Mouse (Mus musculus) right cerebral cortex, postnatal 14 days (tissue): Measurements from ENCODE around the gene Gpr19.
A peak's percentile ranks its signal among the peaks of the same experiment; 100 is the strongest.

Source experiments
- DNase-seq: peaks from one replicate; pipeline ENCODE4 v3.0.0; 2022

Gpr19 gene

DNA sequence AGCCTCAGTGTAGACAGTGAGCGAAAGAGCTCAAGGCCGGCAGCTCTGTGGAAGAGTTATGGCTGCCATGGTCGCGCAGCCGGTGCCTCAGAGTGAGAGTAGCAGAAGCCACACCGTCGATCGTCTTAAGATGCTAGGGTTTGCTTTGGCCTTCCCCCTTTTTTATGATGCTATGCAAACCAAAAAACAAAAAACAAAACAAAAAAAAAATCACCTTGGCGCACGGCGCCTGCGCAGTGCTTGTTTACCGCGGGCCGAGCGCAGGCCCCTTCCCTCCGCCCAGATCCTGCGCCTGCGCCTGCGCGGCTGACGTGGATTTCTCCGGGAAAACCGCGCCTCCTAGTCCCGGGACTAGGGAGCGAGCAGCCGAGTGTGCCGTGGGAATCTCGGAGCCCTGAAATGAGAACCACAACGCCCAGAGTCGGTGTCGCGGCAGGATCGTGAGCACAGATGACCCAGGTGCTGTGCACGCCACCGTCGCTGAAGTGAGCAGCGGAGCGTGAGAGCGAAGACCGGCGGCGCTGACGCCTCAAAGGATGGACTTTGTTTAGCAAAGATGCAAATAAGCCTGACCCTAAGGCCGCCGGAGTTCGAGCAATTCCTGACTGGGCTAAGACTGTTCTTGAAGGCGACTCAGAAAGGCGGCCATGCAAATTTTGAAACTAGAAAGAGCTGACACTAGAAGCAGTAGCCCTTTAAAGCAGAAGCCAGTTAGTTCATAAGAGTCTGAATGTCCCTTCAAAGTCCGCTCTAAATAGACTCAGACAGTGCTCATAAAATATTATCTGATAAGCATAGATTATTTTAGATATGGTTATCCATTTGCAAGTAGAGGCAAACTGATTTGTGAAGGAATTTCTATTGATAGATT lies at the start of gene Gpr19:
Gene Gpr19, minus strand, starts transcription at position 484 of the 871 bp plus-strand sequence.
- peak; percentile 88 for DNase-seq

DNA sequence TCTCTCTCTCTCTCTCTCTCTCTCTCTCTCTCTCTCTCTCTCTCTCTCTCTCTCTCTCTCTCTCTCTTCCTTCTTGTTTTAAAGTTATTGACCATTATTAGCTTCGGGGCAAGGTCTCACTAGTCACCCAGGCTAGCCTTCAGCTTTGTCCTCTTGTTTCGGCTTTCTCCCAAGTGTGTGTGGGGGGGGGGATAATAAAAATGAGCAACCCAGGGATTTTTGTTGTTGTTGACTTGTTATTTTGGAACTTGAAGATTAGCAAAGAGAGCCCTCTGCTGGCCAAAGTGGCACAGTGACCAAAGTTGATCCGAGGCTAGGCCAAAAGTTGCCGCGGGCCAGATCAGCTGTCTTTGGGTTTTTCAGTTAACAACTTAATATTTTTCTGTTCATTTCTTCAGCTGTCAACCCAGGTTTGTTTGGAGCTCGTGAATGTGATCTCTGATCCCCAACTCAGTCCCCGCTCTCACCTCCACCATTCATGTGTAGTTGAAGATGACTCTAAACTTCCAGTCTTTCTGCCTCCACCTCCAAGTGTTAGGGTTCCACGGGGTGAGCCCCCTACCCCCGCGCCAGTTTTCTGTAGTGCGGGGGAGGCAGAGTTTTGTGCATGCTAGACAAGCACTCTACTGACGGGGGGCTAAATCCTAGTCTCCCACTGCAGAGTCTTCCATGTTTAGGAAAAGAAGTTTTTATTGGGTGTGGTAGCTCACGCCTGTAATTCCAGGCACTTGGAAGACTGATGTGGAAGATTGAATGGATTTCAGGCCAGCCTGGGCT lies 49.1 kb upstream of the Gpr19 start:
- peak; percentile 54 for DNase-seq

DNA sequence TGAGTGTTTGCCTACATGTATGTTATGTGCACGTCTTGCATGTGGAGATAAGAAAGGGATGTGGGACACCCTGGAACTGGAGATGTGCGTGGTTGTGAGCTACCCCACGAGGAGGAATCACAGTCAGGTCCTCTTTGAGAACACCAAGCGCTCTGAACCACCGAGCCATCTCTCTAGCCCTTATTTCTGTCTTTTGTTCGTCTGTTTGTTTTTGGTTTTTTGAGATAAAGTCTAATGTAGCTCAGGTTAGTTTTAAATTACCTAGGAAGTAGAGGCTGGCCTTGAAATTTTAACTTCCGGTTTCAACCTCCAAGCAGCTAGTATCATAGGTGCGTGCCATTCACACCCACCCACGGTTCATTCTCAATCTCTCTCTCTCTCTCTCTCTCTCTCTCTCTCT lies 48.5 kb upstream of the Gpr19 start:
- no peak for DNase-seq

DNA sequence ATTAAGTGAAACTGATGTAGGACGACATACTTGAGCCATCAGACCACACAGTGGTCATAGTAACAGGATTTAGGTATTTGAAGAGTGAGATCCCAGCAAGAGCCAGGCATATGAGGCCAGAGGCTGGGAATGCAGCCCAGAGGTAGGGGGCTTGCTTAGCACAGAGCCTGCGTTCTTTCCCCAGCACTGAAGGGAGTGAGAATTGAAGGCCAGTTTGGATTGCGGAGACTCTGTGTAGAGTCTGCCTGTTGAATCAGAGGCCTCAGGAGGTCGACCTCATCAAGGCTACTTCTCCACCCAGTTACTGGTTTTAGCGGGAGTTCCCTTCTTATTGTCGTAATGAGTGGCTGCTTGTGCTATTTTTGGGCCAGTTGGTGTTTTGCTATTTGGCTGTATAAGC lies 47.7 kb upstream of the Gpr19 start:
- no peak for DNase-seq

DNA sequence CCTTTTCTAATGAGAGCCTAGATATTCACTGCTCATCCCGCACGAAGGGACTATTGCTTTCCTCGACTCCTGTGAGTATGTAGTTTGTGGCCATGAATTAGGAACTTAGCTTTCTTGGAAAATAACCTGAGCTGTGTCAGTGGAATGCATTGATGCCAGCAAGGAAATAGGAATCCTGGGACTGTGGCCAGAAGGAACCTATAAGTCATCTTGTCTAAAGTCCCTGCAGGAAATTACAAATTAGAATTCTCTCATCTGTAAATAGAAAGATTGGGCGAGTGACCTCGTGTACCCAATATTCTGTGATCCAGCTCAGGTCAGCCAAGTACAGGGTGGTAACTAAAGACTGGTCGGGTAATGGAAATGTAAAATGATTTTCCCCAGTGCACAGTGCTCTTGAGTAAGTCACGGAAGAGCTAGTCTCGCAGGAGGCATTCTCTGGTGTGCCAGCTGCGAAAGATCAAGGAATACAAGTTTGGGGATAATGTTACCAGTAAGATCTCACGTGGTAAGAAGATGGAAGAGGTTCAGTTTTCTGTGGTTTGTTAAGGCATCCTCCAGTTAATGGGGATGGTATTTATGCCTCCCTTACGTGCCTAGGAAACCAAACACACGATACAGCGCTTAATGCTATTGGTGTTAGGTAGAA lies 45.5 kb upstream of the Gpr19 start:
- DNase-seq = no peak

DNA sequence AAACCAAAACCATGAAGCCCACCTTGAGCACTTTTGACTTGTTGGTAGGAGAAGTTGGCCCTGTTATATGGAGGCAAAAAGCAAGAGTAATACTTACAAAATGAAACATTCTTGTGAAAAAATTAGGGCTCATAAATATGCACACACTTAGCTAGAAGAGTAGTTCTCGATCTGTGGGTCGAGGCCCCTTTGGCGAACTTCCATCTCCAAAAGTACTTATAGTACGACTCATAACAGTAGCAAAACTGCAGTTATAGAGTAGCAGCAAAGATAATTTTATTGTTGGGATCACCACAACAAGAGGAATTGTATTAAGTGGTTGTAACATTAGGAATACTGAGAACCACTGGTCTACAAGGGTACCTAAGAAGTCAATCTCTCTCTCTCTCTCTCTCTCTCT lies 41.4 kb upstream of the Gpr19 start:
- DNase-seq = no peak

DNA sequence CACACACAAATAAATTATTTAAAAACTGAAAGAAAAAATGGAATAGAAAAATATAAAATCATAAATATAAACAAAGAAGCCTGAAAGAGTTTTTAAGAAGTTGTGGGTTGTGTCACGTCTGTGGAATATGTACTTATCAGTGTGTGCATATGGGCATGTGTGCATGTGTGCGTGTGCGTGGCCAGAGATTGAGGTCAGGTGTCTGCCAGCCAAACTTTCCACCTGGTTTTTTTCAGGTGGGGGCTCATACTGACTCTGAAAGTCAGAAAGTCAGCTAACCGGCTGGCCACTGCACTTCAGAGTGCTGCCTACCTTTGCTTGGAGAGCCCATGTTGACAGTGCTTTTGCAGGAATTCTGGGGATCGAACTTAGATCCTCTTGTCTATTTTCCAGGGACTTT lies 35.9 kb upstream of the Gpr19 start:
- no peak for DNase-seq

DNA sequence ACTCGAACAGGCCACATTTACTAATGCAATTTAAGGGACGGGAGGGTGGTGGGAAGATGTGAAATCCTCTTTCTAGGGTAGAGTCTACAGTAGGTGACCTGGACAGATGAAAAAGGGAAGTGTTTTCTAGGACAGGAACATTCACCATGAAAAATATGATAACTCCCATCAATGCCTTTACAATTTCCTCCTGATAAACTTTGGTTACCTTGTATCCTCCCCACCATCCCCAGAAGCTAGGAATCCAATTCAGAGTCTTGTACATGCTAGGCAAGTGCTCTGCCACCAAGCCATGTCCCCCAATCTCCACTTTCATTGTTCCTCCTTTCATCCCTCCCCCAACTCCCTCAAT lies 34.8 kb upstream of the Gpr19 start:
- DNase-seq = no peak

DNA sequence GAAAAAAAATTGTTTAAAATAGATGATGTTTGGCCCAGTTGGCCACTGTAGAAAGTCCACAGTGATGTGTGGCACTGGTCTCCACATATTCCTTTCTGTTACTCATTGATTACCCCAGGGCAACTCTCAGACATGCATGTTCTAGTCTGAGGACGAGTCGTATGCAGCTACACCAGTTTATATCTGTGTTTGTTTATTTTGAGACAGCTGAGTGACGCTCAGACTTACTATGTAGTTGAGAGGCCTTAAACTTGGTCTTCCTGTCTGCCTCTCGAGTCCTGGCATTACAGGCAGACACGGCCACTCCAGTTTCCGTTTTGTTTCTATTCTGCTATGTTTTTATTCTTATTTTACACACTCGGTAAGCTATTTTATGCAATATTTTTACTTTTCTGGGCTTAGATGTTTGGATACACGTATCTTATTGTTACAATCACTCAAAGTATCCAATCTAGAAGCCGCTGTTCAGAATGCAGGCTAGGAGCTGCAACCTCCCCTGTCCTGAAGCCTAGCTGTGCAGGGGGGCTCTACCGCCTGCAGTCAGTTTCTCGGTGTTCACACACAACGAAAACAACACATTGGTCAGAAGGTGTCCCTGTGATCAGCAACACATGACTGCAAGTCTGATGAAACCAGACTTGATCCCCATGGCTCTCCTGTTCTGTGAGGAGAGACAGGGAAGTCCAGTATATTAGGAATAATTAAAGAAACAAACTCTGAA lies 34.3 kb upstream of the Gpr19 start:
- DNase-seq = no peak

DNA sequence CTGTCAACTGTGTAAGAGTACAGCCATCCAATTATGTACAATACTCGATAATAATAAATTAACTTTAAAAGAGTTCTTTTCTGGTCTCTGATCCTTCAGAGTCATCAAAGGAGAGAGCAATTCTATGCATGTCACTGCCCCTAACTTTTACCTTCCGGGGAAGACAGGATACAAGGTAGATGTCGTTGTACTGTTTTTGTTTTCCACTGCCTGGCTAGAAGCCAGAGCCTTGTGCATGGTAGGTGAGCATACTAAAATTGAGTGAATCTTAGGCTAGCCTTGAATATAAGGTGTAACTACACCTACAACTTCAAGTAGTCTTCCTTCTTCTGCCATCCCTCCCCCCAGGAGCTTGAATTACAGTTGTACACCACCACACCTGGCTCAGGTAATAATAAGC lies 32.8 kb upstream of the Gpr19 start:
- no peak for DNase-seq

DNA sequence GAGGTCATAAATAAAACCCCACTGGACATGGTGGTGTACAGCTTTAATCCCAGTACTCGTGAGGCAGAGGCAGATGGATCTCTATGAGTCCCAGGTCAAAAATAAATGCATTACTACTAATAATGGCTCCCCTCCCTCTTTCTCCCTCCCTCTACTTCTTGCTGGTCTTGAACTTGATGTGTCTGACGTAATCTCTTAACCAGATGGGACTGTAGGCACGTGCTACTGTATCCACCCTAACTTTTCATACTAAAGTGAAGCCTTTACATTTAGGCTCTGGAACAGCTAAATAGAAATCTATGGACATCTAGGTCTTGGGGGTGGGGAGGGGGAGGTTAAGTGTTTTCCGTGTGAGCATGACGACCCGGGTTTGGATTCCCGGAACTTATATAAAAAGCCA lies 32.0 kb upstream of the Gpr19 start:
- no peak for DNase-seq

DNA sequence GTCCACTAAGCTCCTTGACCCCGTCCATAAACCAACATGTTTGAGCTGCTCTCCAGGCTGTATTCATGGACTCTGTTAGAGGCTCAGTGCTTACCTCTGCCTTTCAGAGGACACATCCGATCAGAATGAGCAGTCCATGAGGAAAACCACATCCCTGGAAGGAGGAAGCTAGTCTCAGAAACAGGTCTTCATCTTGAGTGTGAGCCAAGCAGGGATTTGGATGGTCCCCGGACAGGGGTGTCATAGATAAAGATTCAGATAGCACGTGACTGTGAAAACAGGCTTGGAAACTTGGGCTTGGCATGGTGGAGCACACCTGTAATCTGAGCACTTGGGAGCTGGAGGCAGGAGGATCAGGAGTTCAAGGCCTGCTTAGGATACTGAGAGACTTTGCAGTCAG lies 31.5 kb upstream of the Gpr19 start:
- DNase-seq = no peak

DNA sequence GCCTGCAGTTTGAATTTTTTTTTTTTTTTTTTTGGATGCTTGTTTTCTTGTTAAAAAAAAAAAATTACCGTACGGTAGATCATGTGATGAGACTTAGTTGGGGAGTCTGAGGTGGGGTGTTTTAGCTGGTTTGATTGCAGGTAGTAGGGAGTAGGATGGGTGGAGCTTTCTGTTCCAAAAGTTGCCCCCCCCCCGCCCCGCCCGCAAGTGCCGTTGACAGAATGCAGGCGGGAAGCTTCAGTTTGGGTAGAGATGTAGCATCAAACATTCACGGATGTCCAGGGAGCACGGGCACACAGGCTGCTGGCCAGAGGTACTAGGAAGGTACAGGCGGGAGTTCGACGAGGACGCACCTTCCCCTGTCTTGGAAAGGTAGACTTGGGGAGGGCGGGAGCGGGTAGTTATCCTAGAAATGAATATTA lies 30.5 kb upstream of the Gpr19 start:
- DNase-seq = no peak

DNA sequence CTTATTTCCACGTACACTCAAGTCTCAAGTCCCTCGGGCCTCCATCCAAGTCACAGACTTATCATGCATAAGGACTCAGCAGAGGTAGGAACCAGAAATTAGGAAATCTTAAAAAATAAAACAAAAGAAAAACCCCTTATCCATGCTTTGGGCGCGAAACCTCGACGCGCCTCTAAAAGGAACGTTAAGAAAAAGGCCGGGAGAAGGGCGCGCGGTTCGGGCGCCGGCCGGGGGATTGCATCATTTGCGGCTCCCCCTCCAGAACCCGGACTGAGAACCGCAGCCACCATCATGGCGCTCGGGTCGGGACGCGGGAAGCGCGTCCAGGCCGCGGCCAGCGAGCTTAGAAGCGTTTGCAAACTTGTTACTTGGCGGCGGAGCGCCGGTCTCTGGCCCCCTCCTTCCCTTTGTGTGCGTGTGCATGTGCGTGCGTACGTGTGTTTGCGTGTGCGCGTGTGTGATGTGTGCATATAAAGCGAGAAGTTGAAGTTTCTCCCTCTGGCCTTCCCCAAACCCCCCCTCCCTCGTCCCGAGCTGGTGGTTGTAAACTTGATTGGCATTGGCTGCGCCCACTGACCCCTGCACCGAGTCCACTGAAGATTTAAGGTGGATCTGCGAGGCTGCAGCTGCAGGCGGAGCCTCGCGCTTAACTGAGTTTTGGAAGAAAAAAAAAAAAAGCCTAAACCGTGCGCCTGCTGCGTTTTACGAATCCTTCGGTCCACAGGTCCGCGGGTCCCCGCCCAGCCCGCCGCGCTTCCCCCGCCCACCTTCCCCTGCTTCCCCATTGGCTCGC lies 29.9 kb upstream of the Gpr19 start:
- DNase-seq = peak; percentile 53

DNA sequence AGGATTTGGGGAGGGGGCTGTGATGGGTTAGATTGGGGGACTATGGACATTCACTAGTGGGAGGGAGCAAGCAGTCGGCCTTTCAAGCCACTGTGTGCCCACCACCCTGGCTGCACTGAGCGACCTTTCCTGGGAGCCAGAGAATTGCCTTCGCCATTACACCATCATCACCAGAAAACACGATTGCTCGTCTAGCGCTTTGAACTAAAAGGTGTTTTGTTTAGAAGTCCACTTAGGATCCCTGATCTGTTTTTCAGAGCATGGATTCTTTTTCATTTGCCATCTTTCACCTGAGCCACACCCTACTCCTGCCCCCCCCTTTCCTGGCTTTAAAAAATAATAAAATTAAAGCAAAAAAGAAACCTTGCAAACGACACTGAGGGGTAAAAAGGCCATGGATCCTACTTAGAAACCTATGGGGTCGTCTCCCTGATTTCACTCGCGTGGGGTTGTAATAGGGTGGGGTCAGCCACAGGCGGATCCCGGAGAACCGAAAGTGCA lies 29.3 kb upstream of the Gpr19 start:
- no peak for DNase-seq

DNA sequence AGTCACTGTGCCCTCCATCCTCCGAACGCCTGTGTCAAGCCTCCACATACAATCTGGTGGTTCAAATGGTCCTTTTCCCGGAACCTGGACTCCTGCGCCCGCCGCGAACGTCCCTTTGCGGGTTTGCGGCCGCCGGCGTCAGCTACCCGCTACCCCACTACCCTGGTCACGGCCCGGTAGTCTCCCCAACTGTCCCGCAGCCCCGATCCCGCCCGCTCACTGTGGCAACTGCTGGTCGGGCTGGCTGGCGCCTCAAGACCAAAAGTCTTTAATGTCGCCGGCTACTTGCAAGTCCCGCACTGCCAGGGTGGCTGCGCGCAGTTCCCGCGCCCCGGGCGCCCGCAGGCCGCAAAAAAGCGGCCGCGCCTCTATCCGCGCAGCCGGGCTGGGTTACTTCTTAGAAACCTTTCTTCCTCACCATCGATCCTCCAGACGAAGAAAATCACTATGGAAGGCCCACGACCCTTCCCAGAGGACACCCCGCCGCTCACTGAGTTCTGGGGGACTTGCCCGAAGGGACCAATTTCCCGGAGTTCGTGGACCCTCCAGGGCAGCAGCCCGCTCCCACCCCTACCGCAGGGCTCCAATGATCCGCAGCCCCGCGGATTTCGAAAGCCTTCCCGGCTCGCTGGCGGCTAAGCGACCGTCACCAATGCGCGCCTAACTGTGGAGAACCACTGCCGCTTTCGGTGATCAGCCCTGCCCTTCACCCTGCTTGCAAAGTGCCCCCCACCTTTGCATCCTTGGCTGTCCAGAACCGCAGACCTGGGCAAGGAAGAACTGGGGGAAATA lies 28.6 kb upstream of the Gpr19 start:
- DNase-seq = peak; percentile 59

DNA sequence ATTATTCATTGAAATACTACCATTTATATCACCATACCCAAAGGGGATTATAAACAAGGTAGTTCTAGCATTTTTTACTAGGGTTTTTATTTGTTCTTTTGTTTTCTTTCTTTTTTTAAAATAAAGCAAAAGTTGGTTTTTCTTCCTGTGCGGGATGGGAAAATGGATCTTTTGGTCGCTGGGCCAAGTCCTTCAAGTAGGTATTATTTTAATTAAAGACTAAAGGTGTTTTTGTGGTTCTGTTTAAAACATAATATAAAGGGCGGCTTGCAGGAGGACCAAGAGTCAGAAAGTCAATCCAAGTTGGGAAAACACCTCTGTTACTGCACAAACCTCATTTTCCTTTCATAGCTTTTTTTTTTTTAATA lies 27.9 kb upstream of the Gpr19 start:
- DNase-seq = no peak

DNA sequence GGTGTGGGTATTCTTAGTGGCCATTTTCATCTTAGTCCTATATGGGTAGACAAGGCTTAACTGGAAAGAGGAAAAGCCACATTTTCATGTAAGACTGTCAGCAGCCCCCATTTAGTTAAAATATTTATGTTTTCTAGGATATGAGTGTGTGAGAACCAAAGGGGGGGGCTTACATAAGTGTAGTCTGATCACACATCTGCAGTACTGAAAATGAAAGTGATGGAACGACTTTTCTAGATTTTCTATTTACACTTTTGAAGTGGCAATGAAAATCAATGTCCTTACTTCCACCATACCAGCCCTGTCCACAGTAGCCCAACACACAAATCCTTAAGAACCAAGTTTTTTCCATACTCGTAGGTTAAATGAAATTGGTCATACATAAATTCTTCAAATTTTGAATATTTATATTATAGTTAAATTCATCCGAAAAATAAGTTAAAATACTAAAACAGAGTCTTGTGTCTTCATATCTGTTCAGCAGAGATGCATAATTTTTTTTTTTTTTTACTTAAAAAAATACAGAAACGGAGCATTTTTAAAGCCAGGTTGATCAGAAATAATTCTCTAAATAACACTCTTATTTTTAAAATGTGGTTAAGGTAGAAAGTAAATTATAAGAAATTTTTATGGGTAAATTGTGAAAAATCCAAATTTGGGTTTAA lies 27.4 kb upstream of the Gpr19 start:
- DNase-seq = no peak

DNA sequence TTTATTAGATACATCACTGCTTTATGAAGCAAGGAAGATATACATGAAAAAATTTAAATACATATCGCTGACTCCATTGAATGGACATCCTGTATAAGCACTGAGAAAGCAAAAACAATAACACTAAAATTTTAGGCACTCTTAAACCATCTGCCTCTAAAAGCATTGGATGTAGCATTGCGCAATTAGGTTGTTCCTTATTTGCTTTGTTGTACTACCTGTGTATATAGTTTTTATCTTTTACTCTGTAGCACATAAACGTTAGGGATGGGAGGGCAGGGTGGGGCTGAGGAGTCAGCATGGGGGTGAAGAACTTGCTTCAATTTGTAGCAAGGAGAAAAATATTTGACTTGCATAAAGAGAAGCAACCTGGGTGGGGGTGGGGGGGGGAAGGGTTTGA lies 25.9 kb upstream of the Gpr19 start:
- DNase-seq = no peak

DNA sequence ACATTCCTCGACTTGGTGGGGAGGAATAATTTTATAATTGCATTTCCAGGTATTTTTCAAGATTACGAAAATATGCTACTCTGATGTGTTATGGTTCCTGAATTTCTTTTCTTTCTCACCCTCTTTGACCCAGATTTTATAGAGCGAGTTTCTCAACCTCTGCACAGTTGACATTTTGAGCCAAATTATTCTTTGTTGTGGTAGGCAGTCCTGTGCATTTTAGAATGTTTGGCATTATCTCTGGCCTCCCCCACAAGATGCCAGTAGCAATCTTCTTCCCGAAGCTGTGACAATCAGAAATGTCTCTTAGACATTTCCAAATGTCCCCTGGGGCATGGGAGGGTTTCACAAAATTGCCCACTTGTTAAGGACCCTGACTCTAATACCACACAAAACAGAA lies 25.3 kb upstream of the Gpr19 start:
- no peak for DNase-seq
